Mouse (Mus musculus): ENCODE measurements around the gene Gmppb.
A peak's percentile ranks its signal among the peaks of the same experiment; 100 is the strongest.
"Not testable (repeated sequence)": the region's sequence is repeated elsewhere in the genome, so short reads cannot be mapped to it uniquely, and the experiment has no call there.

Gene Gmppb

DNA sequence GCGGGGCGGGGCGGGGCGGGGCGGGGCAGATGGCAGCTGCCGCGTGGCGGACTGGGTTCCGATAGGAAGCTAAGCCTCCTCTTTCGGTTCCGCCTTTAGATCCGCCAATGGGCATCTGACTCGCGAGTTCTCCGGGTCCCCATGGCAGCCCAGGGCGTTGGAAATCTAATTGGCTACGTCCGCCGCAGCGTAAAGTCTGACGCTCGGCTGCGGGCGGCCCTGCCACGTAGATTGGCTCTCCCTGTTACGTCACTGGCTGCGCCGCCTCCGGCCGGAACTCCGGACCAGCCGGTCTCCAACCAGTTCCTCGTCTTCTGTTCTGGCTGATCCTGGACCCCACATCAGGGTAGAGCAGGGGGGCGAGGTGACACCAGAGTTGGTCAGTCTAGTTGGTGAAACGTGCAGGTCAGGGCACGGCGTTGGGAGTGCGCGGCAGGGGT is at the start of gene Gmppb:
Gmppb (plus strand) TSS at position 227 of the 440 bp plus-strand sequence.
- DNase-seq, result peak; percentile 96

DNA sequence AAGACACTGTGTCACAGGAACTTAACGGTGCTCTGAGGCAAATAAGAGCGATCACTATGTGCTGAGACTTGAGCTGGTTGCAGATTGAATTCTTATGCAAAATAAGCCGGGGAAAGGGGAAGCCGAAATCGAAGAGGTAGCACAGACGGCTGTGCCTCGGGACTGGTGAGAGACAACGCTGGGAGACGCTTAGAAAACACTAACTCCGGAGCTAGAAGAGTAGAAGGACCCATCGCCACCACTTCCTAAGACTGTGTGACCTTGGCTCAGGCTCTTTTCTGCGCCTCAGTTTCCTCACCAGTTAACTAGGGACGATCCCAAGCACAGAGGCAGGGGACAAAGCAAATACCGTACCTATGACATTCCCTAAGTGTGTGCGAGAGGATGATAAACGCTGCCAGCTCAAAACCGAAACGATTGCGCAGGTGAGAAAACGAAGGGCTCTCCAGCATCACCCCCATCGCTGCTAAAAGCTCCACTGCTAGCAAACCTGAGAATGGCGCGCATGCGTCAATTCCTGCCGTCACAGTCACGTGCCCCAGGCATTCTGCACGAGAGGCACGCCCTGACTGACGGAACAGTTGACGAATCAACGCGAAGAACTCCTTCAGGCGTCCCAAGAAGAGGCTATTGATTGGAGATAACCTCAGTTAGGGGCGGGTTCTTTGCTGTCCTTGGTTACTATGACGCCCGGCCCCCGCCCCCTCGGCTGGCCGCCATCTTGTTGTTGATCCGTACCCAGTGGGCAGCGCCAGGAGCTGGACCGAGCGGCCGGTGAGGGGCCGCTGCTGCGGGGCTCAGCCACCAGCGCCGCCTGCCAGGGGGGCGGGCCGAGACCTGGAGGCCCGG is 46.9 kb upstream of the Gmppb start, which contains the start of gene Ip6k1:
Ip6k1 (plus strand) TSS at position 580 of the 849 bp plus-strand sequence.
- DNase-seq, result peak; percentile 100

DNA sequence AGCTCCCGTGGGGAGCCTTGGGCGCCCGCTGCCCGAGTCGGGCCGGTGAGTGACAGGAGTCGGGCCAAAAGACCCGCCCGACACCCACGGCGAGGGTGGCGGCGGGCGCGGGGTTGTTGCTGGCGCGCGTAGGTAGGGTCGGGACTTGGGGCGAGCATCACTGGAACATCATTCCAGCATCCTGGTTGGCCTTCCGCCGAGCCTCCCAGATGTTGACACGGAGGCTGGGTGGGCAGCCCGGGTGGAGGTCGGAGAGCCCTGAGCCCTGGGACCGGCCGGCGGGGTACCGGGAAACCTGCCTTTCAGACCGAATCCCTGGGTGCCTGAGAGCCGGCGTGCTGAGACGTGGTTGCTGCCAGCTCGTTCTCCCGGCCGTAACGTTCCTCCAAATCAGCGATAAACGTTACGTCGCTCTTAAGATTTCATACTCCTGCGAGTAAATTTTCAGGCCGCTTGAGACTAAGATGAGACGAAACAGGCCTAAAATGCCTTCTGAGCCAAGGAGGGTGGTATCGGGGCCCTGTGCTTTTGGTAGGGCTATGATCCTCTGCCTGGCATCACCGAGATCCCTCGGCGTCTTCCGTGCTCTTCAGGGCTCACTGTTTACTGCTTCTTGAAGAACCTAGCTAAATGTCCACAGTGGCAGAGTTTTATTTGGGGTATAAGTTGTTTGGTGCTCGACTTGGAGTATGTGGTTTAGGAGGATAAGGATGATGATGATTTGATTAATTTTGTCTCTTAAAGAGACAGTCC is 46.1 kb upstream of the Gmppb start:
- DNase-seq, result no peak

DNA sequence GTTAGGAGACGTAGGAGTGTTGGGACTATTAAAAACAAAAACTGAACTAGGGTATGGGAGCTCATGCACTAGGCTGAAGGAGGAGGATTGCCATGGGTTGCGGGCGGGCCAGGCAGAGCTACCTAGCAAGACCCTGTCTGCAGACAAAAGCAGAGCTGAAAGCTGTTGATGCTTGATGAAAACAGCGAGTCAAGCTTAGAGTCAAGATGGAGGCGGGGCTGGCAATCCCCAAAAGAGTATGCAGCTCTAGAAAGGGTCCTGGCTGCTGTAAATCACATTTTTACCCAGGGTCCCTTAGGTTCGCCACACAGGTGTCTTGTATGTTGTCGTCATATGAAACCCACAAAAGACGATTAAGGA is 45.5 kb upstream of the Gmppb start:
- DNase-seq, result peak; percentile 36

DNA sequence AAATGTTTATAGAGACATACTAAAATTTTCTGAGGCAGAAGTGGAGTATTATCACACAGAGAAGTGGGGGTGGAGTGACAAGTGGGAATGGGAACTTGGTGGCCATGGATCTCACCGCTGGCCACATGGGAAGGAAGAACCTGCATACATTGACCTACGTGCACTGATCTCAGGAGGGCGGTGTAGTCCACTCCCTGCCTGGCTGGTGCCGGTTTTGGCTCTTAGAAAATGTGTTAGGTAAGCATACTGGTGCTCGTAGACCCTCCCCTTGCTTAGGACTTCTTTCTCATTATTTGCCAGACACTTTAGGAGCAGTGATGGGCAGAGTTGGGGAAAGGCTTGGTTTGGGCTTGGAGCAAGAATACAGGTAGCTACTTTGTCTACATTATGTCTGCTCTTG is 41.0 kb upstream of the Gmppb start:
- no peak for DNase-seq

DNA sequence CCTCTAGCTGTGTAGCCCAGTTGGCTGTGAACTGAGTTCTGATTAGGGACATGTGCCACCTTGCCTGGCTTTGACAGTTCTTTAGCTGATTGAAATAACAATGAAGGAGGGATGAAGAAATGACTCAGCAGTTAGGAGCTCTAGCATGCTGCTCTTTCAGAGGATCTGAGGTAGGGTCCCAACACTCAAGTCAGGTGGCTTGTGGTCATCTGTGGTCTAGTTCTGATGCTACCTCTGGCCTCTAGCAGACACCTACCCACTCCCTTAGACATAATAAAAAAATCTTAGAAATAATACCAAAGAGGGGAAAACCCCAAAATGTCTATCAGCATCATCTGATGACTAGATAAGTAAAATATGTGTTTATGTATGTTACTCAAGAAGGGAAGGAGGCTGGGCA is 38.7 kb upstream of the Gmppb start:
- no peak for DNase-seq

DNA sequence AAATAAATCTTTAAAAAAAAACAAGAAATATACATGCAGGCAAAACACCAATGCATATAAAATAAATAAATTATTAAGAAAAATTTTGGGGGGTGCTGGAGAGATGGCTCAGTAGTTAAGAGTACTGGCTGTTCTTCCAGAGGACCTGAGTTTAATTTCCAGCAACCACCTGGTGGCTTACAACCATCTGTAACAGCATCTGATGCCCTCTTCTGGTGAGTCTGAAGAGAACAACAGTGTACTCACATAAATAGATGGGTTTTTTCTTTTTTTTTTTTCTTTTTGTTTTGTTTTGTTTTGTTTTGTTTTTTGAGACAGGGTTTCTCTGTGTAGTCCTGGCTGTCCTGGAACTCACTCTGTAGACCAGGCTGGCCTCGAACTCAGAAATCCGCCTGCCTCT is 35.5 kb upstream of the Gmppb start:
- DNase-seq, result not testable (repeated sequence)

DNA sequence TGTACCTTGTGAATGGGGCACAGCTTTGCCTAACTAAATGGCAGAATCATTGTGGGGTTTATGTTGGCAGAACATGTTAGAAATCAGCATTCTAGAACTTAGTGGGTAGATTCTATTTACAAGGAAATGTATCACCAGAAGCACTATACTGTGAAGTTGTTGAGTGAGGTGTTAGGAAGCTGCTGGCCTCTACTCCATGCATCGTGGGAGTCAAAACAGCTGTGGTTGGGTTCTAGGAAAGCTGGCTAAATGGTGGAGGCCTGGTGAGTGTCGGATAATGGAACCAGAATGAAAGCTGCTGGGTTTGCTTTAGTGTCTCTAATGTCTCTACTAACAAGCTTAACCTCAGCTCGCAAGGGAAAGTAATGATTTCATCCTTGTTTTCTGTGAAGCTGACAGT is 31.9 kb upstream of the Gmppb start:
- no peak for DNase-seq

DNA sequence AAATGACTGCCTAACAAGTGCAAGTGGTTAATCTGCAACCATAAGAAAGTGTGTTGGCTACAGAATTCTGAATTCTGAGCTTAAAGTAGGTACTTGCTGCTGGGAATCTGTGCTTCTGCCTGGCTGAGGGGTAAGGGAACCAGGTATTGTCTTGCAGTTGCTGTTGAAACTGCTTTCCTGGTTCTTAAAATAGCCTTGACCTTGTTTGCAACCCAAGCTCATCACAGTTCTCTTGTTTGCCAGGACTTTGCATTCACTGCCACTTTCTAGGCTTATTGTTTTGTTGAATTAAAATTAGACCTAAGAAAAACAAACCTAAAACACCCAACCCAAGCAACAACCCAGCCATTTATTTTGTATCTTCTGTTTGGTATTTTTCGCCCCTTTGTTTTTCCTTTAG is 28.3 kb upstream of the Gmppb start:
- DNase-seq, result no peak

DNA sequence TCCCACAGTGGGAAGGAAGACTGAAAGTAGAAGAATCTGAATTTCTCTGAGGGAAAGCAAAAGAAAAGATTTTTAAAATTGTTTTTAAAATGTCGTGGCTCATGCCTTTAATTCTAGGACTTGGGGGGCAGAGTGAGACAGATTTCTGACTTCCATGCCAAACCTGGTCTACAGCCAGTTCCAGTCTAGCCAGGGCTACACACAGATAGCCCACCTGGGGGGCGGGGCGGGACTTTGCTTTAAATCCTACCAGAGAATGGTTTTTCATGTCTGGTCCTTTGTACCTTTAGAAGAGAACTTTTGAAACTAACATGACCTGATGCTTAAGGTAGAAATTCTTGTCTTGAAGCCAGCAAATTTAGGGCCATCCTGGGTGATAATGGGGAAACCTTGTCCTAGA is 25.8 kb upstream of the Gmppb start:
- DNase-seq, result no peak

DNA sequence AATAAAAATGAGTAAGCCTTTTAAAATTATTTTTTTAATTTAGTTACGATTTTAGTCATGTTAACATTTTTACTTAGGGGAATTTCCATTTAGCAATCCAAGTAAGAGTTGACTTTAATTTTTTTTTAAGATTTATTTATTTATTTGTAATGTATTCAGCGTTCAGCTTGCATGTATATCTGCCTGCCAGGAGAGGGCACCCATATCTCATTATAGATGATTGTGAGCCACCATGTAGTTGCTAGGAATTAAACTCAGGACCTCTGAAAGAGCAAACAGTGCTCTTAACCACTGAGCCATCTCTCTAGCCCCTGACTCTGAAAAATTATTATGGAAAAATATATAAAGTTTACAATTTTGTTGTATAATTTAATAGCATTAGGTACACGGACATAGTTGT is 22.5 kb upstream of the Gmppb start:
- no peak for DNase-seq

DNA sequence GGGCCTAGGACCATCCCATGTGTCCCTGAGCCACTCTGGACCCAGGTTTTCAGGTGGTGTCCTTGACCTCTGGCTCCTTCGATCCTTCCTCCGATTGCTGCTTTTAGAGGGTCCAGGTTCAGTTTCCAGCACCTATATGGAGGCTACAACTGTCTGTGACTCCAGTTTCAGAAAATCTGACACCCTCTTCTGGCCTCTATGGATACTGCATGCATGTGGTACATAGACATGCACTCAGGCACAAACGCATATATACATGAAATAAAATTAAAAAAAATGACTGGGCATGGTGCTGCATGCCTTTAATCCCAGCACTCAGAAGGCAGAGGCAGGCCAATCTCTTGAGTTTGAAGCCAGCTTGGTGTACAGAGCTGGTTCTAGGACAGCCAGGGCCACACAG is 21.2 kb upstream of the Gmppb start:
- no peak for DNase-seq

DNA sequence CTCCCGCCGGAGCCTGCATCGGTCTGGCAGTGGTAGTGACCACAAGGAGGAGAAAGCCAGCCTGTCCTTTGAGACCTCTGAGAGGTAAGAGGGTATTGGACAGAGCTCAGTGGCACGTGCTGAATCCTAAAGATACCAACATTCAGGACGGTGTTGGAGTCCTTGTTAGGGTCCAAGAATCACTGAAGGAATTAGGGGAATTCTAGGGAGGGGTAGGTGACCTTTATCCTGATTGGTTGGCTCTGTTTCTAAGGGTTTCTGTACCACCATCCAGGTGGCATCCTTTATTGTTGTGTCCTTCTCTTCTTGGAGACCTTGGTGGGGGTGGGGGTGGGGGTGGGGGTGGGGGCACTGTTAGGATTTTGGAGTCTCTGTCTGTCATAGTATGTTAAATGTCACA is 16.9 kb upstream of the Gmppb start:
- DNase-seq, result no peak

DNA sequence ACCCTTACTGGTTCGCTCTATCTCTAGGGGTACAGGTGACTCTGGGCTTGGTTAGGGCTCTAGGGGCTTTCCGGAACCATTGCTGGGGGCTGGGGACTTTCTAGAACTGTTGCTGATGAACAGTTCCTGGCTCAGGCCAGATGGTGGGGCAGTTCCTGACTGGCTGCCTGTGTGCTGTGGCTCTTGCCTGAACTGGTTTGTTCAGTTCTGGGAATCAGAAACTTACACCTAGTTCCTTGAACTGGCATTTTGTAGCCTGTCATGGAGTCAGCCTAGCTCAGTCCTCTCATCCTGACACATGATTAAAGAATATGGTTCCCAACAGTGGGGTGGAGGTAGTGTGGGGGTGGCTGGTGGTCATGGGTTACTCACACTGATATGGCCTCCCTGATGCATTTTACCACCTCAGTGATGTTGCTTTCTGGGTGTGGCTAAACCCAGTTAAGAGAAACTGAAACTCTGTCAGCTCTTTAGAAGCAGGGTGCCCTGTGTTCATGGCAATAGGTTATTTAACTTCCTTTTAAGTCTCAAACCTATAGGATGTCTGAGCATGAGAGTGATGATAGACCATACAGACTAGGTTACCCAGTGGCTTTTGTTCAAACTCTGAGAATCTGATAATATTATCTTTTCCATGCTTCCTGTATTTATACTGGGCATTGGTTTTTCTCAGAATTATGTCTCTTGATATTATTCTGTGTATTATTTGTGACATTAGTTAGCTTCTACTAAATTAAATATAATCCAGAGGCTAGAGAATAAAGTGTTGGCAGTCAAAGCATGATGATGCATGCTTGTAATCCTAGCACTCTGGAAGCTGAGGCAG is 13.5 kb upstream of the Gmppb start:
- DNase-seq, result no peak

DNA sequence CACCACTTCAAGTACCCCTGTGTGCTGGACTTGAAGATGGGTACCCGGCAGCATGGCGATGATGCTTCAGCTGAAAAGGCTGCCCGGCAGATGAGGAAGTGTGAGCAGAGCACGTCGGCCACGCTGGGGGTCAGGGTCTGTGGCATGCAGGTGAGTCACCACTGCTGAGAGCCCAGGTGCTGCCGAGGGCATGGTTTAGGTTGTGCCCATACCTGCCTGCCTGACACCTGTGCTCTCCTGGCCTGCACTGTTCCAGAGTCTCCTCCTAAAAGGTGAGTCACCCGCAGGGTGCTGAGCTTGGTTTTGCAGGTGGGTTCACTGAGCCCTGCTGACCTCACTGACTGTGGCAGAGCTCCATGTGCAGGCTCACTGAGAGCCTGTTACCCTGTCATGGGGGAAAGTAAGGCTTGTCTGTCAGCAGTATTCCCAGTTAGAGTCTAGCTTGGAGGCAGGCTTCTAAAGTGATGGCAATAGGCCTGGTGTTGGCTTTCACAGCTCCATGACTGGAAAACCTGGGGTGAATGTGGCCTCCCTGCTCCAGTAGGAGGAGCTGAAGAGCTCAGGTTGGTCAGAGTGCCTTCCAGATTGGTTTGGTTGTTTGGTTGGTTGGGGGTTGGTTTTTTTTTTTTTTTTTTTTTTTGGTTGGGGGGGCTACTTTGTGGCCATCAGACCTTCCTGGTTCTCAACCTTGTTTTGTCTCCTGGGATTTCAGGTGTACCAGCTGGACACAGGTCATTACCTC is 4.1 kb upstream of the Gmppb start:
- DNase-seq, result no peak

DNA sequence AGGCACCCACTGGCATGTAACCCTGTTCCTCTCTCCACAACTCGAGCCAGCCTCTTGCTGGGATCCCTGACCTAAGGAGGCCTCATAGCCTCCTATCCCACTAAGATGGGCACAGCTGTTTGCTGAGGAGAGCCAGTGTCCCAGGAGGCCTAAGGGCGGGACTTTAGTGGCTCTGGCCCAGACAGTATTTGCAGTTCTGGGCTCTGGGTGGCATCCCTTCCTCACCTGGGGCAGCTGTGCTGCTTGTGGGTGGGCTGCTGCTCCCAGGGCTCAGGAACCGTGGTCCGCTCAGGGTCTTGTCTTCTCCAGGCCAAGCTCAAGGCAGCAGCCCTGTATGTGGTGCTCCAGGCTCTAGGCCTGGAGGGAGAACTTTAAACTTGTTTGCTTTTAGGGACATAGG is 2.5 kb upstream of the Gmppb start:
- DNase-seq, result no peak

DNA sequence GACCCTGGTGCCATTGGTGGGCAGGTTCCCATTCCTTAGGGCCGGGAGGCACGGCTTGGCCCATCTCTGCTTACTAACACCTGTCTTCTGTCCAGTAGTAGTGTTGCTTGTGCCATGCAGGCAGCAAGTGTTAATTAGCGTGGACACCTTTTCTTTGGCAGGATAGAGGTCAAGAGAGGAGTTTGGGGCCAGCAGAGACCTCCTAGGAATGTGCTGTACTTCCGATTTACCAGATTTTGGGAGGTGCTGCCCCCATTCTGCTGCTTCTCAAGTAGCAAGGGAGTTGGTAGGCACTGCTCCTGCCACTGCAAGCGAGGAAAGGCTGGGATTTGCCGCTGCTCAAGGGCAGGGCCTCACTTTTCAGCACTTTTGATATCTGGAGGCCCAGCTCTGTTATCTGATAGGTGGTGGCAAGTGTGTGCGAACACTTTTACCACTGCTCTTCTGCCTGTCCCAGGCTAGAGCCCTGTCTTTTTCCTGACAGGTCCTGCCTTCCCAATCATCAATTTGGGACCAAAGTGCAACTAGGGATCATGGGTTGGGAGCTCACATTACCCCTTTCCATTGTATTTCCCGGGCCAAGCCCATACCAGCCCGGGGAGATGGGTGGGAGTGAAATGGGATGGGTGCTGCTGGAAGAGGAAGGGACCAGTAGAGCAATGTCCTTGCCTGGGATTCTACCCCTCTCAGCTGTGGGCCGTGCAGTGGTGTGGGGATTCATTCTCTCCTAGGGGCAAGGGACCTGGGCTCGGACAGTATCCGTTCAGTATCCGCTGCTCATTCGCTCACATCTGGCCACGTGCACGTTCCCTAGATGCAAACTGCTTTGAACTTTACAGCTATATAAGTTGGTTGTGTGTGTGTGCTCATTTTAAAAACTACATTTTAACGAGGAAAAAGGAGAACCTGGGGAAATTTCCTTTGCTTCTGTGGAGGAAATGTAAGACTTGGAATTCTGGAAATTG is 1.2 kb upstream of the Gmppb start:
- DNase-seq, result peak; percentile 33

DNA sequence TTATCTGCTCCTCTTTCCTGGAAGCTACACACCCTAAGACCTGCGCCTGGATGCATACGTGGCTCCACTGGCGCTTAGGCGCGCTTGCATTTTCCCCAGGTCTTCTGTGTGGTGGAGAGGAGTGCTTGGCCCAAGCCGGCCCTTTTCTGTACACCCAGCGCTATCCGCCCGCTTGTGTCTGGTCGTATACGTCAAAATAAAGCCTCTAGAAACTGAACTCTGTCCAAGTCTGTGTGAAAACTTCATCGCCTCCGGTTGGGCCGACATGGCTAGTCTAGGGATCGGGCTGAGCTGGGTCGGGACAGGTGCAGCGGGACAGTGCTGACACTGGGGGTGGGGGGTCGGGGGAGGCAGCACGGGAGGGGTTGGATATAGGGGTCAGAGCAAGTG is 481 bp upstream of the Gmppb start:
- DNase-seq, result peak; percentile 55

DNA sequence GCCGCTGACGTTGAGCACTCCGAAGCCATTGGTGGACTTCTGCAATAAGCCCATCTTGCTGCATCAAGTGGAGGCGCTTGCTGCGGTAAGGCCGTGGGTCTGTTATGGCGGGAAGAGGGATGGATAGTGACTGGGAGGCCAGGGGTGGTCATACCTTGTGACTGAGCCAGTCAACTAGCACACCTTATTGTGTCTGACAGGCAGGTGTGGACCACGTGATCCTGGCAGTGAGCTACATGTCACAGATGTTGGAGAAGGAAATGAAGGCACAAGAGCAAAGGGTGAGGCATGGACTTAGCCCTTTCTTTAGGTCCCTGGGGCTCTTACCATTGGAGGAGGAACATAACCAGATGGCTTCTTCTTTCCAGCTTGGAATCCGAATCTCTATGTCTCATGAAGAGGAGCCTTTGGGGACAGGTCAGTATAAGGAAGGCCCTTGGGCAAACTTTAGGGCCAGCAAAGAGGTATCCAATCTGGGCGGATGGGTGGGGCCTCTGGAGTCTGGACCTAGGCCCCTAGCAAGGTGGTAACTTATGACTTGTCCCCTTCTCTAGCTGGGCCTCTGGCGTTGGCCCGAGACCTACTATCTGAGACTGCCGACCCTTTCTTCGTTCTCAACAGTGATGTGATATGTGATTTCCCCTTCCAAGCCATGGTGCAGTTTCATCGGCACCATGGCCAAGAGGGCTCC is 664 bp downstream of the Gmppb start:
- DNase-seq, result peak; percentile 49

DNA sequence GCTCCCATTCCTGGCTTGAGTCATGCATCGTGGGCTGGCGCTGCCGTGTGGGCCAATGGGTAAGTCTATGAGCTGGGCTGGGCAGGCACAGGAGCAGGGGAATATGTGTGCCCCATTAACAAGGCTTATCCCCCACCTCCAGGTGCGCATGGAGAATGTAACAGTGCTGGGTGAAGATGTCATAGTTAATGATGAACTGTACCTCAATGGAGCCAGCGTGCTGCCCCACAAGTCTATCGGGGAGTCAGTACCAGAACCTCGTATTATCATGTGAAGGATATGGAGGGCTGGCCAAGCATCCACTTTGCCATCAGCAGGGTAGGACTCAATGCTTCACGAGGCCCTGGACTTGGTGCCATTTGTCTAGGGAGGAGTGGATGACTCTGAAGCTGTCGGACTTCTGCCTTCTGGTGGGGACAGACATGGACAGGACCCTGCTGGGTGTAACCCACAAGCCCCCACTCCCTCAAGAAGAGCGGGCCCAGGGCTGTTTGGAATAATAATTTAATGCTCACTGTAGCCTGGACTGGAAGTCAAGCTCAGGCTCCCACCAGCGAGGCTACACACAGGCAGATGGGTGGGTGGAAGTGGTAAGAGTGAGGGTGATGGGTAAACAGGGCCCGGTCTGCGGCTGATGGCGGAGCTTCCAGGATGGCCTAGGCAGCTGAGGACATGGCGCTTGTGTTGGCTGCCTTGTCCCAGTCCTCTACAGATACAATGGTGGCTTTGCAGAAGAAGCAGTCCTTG is 2.3 kb downstream of the Gmppb start:
- peak; percentile 41 for DNase-seq
